Mouse (Mus musculus) heart, embryonic 12.5 days (tissue): Measurements from ENCODE around the gene Gast. TPM values are rescaled to one million over a fixed set of nuclear protein-coding genes. Genes with fewer than 3 reads are reported as not detected.

Experiments
- ATAC-seq: fragments of 200-750 bp; cut with Nextera tagmentation; 2 replicates; pipeline ENCODE4 v1.8.0; 2017; ENCODE audit warnings: moderate TSS enrichment, moderate library complexity; ENCODE audit not compliant: insufficient number of reproducible peaks, low FRiP score
- H3K27ac ChIP-seq: fragments of 300-500 bp; sonication (generic); 2 replicates; pipeline ENCODE4 v1.5.1; 2016; ENCODE audit warnings: mild to moderate bottlenecking, moderate library complexity; ENCODE audit not compliant: poor library complexity, severe bottlenecking
- H3K27me3 ChIP-seq: fragments of 300-500 bp; sonication (generic); replicated peaks from 2 replicates; pipeline ENCODE4 v1.6.1; 2016; ENCODE audit warnings: mild to moderate bottlenecking, moderate library complexity
- H3K36me3 ChIP-seq: fragments of 300-500 bp; sonication (generic); 2 replicates; pipeline ENCODE4 v1.6.1; 2016; ENCODE audit warnings: mild to moderate bottlenecking, moderate library complexity
- H3K4me1 ChIP-seq: fragments of 300-500 bp; sonication (generic); replicated peaks from 2 replicates; pipeline ENCODE4 v1.6.1; 2016; ENCODE audit warnings: mild to moderate bottlenecking
- H3K4me2 ChIP-seq: fragments of 300-500 bp; sonication (generic); 2 replicates; pipeline ENCODE4 v1.6.1; 2016; ENCODE audit warnings: mild to moderate bottlenecking, moderate library complexity
- H3K4me3 ChIP-seq: fragments of 300-500 bp; sonication (generic); 2 replicates; pipeline ENCODE4 v1.5.1; 2016; ENCODE audit warnings: mild to moderate bottlenecking
- H3K9ac ChIP-seq: fragments of 300-500 bp; sonication (generic); 2 replicates; pipeline ENCODE4 v1.6.1; 2016; ENCODE audit warnings: mild to moderate bottlenecking, moderate library complexity
- H3K9me3 ChIP-seq: fragments of 300-500 bp; sonication (generic); replicated peaks from 2 replicates; pipeline ENCODE4 v1.6.1; 2016; ENCODE audit warnings: mild to moderate bottlenecking, moderate library complexity
- WGBS: fragments of 180-500 bp; shearing (Covaris S2); methylation state at CpG from one replicate; pipeline ENCODE4 v1.1.7; 2016; 5-methylcytosine and 5-hydroxymethylcytosine counted together
- polyA plus RNA-seq: library from polyadenylated mRNA; unstranded; fragments of >200 nt; fragmentation: Nextera tagmentation; extraction: Ambion mirVana; gene quantifications from 2 replicates; pipeline ENCODE4 v1.2.1, GENCODE M21; 2016

Gene Gast
- polyA plus RNA-seq: not detected in 2 replicates

- Histone ChIP-seq H3K4me2 (no peak within 1 kb of the TSS), H3K4me3 (no peak within 1 kb of the TSS), H3K27ac (no peak within 1 kb of the TSS), H3K36me3 (no peaks in the 10 kb centered on the region), H3K27me3 (no peaks in the 10 kb centered on the region), H3K9me3 (no peaks in the 10 kb centered on the region), H3K4me1 (peaks cover 5% of the 10 kb centered on the region; the same call in 1 of the 2 replicates), H3K9ac (no peak within 1 kb of the TSS)
- ATAC-seq: no peak
- WGBS: 80% methylated on average over 6 of the region's 6 CpGs
Measured at GRCm38 (mm10) chr11:100333944-100334457, at the start of gene Gast. Gast (plus strand) TSS chr11:100334407.

GRCm38 (mm10) chr11:100284988-100285387 is 49.2 kb upstream of the Gast start:
- ATAC-seq: no peak
- Histone ChIP-seq H3K36me3 (no peaks in the 10 kb centered on the region), H3K27me3 (peaks cover 9% of the 10 kb centered on the region; the same call in 1 of the 2 replicates), H3K27ac (no peak overlapping the region), H3K4me1 (peaks cover 24% of the 10 kb centered on the region), H3K4me3 (no peak overlapping the region), H3K4me2 (no peak overlapping the region), H3K9ac (no peak overlapping the region), H3K9me3 (no peaks in the 10 kb centered on the region)
- 72% methylated on average over 4 of the region's 4 CpGs for WGBS

- no peak for ATAC-seq
- no peak overlapping the region for H3K27ac ChIP-seq
- H3K4me3 ChIP-seq: no peak overlapping the region
- WGBS: 53% methylated on average over 10 of the region's 10 CpGs
- H3K4me2 ChIP-seq: no peak overlapping the region
- peaks cover 35% of the 10 kb centered on the region for H3K4me1 ChIP-seq
- no peak overlapping the region for H3K9ac ChIP-seq
- no peaks in the 10 kb centered on the region for H3K36me3 ChIP-seq
- peaks cover 6% of the 10 kb centered on the region; the same call in 1 of the 2 replicates for H3K27me3 ChIP-seq
- no peaks in the 10 kb centered on the region for H3K9me3 ChIP-seq
Measured at GRCm38 (mm10) chr11:100287024-100287423, 47.2 kb upstream of the Gast start.

DNA sequence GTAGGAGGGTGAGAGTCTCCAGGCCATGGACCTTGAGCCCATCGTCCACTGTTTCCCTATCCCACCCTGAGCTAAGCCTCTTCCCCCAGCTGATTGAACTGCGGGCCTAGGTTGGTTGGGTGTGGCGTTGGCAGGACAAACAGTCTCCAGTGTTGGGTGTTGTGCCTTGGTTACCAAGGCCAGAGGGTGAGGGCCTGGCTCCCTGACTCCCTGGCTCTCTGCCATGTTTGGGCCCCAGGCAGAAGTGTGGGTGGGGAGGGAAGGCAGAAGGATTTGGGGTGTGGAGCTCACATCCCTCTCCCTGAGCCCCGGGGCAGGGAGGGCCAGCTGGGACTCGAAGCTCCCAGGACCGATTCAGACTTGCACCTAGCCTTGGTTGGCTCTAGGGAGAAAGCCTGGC is 45.3 kb upstream of the Gast start:
- H3K4me1 ChIP-seq: peaks cover 35% of the 10 kb centered on the region
- WGBS: 72% methylated on average over 6 of the region's 6 CpGs
- H3K27ac ChIP-seq: no peak overlapping the region
- no peaks in the 10 kb centered on the region for H3K9me3 ChIP-seq
- no peak overlapping the region for H3K9ac ChIP-seq
- H3K4me3 ChIP-seq: no peak overlapping the region
- peaks cover 6% of the 10 kb centered on the region; the same call in 1 of the 2 replicates for H3K27me3 ChIP-seq
- no peak overlapping the region for H3K4me2 ChIP-seq
- no peaks in the 10 kb centered on the region for H3K36me3 ChIP-seq
- no peak for ATAC-seq

GRCm38 (mm10) chr11:100290235-100290634 is 44.0 kb upstream of the Gast start:
- H3K27me3 ChIP-seq: 0 out of 2 replicates have a peak, but pooled peaks cover 6% of the 10 kb centered on the region
- H3K4me1 ChIP-seq: peaks cover 35% of the 10 kb centered on the region
- no peak overlapping the region for H3K27ac ChIP-seq
- no peak overlapping the region for H3K4me2 ChIP-seq
- WGBS: 49% methylated on average over 5 of the region's 5 CpGs
- no peak; the same call in 1 of the 2 replicates for ATAC-seq
- H3K9ac ChIP-seq: no peak overlapping the region
- no peak overlapping the region for H3K4me3 ChIP-seq
- H3K9me3 ChIP-seq: no peaks in the 10 kb centered on the region
- no peaks in the 10 kb centered on the region for H3K36me3 ChIP-seq

GRCm38 (mm10) chr11:100292884-100293283 is 41.3 kb upstream of the Gast start:
- Histone ChIP-seq H3K9ac (no peak overlapping the region), H3K9me3 (no peaks in the 10 kb centered on the region), H3K4me2 (no peak overlapping the region), H3K27ac (no peak overlapping the region), H3K4me3 (no peak overlapping the region), H3K4me1 (peaks cover 31% of the 10 kb centered on the region), H3K27me3 (peaks cover 23% of the 10 kb centered on the region), H3K36me3 (no peaks in the 10 kb centered on the region)
- ATAC-seq: no peak
- WGBS: 59% methylated on average over 6 of the region's 6 CpGs

- peaks cover 18% of the 10 kb centered on the region for H3K4me1 ChIP-seq
- H3K36me3 ChIP-seq: no peaks in the 10 kb centered on the region
- peak; percentile 28; the same call in 1 of the 2 replicates for ATAC-seq
- peaks cover 23% of the 10 kb centered on the region for H3K27me3 ChIP-seq
- 7% methylated on average over 10 of the region's 10 CpGs for WGBS
- H3K27ac ChIP-seq: no peak overlapping the region
- H3K9me3 ChIP-seq: no peaks in the 10 kb centered on the region
- 0 out of 2 replicates have a peak overlapping the region, but pooled peaks have one; percentile 13 for H3K4me2 ChIP-seq
- no peak overlapping the region for H3K4me3 ChIP-seq
- H3K9ac ChIP-seq: no peak overlapping the region
Measured at GRCm38 (mm10) chr11:100295308-100295707, 38.9 kb upstream of the Gast start.

- Histone ChIP-seq H3K36me3 (no peaks in the 10 kb centered on the region), H3K9me3 (no peaks in the 10 kb centered on the region), H3K4me2 (peak overlapping the region; percentile 54), H3K9ac (0 out of 2 replicates have a peak overlapping the region, but pooled peaks have one; percentile 28), H3K4me1 (peaks cover 5% of the 10 kb centered on the region), H3K4me3 (0 out of 2 replicates have a peak overlapping the region, but pooled peaks have one; percentile 6), H3K27ac (no peak overlapping the region), H3K27me3 (peaks cover 23% of the 10 kb centered on the region)
- WGBS: 35% methylated on average over 5 of the region's 5 CpGs
- ATAC-seq: no peak
Measured at GRCm38 (mm10) chr11:100297801-100298200, 36.4 kb upstream of the Gast start.

- H3K9me3 ChIP-seq: no peaks in the 10 kb centered on the region
- H3K4me3 ChIP-seq: 0 out of 2 replicates have a peak overlapping the region, but pooled peaks have one; percentile 6
- peaks cover 23% of the 10 kb centered on the region for H3K27me3 ChIP-seq
- H3K4me2 ChIP-seq: peak overlapping the region; percentile 54
- H3K36me3 ChIP-seq: no peaks in the 10 kb centered on the region
- H3K27ac ChIP-seq: no peak overlapping the region
- WGBS: 12% methylated on average over 18 of the region's 18 CpGs
- 0 out of 2 replicates have a peak overlapping the region, but pooled peaks have one; percentile 28 for H3K9ac ChIP-seq
- ATAC-seq: no peak
- H3K4me1 ChIP-seq: peaks cover 5% of the 10 kb centered on the region
Measured at GRCm38 (mm10) chr11:100298274-100299036, 35.8 kb upstream of the Gast start.

DNA sequence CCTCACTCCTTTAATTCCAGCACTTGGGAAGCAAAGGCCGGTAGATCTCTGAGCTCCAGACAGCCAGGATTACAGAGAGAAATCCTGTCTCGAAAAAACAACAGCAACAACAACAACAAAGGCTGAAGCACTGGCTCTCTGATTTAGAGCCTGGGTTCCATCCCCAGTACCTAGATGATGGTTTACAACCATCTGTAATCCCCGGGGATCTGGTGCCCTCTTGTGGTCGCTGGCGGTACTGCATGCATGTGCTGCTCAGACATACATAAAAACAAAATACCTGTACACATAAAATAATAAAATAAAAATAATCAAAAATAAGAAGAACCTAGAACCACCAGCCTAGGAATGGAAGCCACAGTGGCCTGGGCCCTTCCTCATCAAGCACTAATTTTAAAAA is 33.9 kb upstream of the Gast start:
- Histone ChIP-seq H3K27me3 (peaks cover 23% of the 10 kb centered on the region), H3K9me3 (no peaks in the 10 kb centered on the region), H3K4me3 (no peak overlapping the region), H3K4me1 (peaks cover 5% of the 10 kb centered on the region), H3K36me3 (no peaks in the 10 kb centered on the region), H3K27ac (no peak overlapping the region), H3K9ac (no peak overlapping the region), H3K4me2 (no peak overlapping the region)
- WGBS: 6% methylated on average over 5 of the region's 5 CpGs
- no peak for ATAC-seq

DNA sequence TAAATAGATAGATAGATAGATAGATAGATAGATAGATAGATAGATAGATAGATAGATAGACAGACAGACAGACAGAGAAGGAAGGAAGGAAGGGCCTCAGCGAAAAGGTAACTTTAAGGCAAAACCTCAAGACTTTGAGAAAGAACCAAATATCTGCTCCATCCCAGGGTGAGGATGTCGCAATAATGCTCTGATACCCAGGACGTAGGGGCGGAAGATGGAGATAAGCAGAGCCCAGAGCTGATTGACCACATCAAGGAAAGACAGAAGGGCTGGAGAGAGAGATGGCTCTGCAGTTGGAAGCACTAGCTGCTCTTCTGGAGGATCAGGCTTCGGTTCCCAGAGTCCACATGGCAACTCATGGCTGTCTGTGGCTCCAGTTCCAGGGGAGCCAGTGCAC is 32.9 kb upstream of the Gast start:
- no peaks in the 10 kb centered on the region for H3K9me3 ChIP-seq
- H3K27me3 ChIP-seq: peaks cover 16% of the 10 kb centered on the region
- peaks cover 5% of the 10 kb centered on the region for H3K4me1 ChIP-seq
- H3K36me3 ChIP-seq: no peaks in the 10 kb centered on the region
- H3K9ac ChIP-seq: no peak overlapping the region
- H3K4me2 ChIP-seq: no peak overlapping the region
- H3K27ac ChIP-seq: no peak overlapping the region
- no peak for ATAC-seq
- H3K4me3 ChIP-seq: no peak overlapping the region
- WGBS: 68% methylated on average over 5 of the region's 5 CpGs
